ENCODE assay signal across 9 mouse cellular contexts in genomic region chr7:109600702-109601101, GRCm38 (mm10).
DNase-seq lines count a peak whose midpoint lies in the region; ATAC-seq and TF ChIP-seq lines count a peak whose summit lies in the region.
"Had no signal": no experiment of that assay in that cellular context is flagged by ENCODE, and none has a peak within 500 bp of the region (broad histone marks: within the 10 kb centered on the region; RNA-seq: fewer than 3 reads in every experiment).

No protein-coding gene starts in this region.

- peak; percentile 51 to 53 for DNase-seq in spleen, postnatal 10 days (ENCODE audit: low spot score in 2 of 2)
- no peak for DNase-seq in spleen, postnatal 36 days (ENCODE audit: low spot score in 2 of 2)
- DNase-seq in thymus, adult 2 months: no peak
- no peak for DNase-seq in left cerebral cortex, adult 8-10 months (ENCODE audit: low spot score in 2 of 2)
- DNase-seq in cerebellum, adult 9-11 months: no peak

- 0 out of 2 replicates have a peak overlapping the region, but pooled peaks have one; percentile 5 for H3K27ac ChIP-seq in heart, embryonic 12.5 days (ENCODE audit: poor library complexity, severe bottlenecking)
- peak overlapping the region; percentile 82 for H3K27ac ChIP-seq in liver, embryonic 12.5 days
- H3K27ac ChIP-seq in forebrain, embryonic 15.5 days (replicated peaks): no peak overlapping the region
- H3K27ac ChIP-seq in thymus, adult 2 months (ENCODE audit: control insufficient read depth, insufficient read depth, low read length): no peak overlapping the region

- ATAC-seq in heart, embryonic 12.5 days (ENCODE audit: insufficient number of reproducible peaks, low FRiP score): no peak
- ATAC-seq in liver, embryonic 12.5 days: no peak; the same call in 1 of the 2 replicates
- ATAC-seq in forebrain, embryonic 15.5 days (replicated peaks): no peak
- ATAC-seq: Patski had no signal

- no peak for TF ChIP-seq CTCF in thymus, adult 2 months (IDR thresholded peaks at IDR 0.05; ENCODE audit: borderline replicate concordance, control insufficient read depth, extremely low read depth, insufficient read depth, low read length, poor library complexity)

- no peak for TF ChIP-seq POLR2A in thymus, adult 2 months (IDR thresholded peaks at IDR 0.05; ENCODE audit: control insufficient read depth, extremely low read depth, insufficient read depth, low read length, poor library complexity)

- H3K4me1 ChIP-seq in heart, embryonic 12.5 days (replicated peaks): peaks cover 37% of the 10 kb centered on the region
- H3K4me1 ChIP-seq in liver, embryonic 12.5 days: peaks cover 65% of the 10 kb centered on the region
- H3K4me1 ChIP-seq in forebrain, embryonic 15.5 days: no peaks in the 10 kb centered on the region
- no peaks in the 10 kb centered on the region for H3K4me1 ChIP-seq in thymus, adult 2 months (replicated peaks; ENCODE audit: control insufficient read depth, insufficient read depth, low read length)

- H3K27me3 ChIP-seq in heart, embryonic 12.5 days (replicated peaks): no peaks in the 10 kb centered on the region
- no peaks in the 10 kb centered on the region for H3K27me3 ChIP-seq in liver, embryonic 12.5 days (replicated peaks)
- no peaks in the 10 kb centered on the region for H3K27me3 ChIP-seq in forebrain, embryonic 15.5 days
- H3K27me3 ChIP-seq in thymus, adult 2 months (ENCODE audit: control insufficient read depth, insufficient read depth, low read length): no peaks in the 10 kb centered on the region
- H3K27me3 ChIP-seq: Patski had no signal

- 0 out of 2 replicates have a peak, but pooled peaks cover 2% of the 10 kb centered on the region for H3K36me3 ChIP-seq in heart, embryonic 12.5 days
- peaks cover 2% of the 10 kb centered on the region; the same call in 1 of the 2 replicates for H3K36me3 ChIP-seq in liver, embryonic 12.5 days
- no peaks in the 10 kb centered on the region for H3K36me3 ChIP-seq in forebrain, embryonic 15.5 days
- no peaks in the 10 kb centered on the region for H3K36me3 ChIP-seq in thymus, adult 2 months (ENCODE audit: control insufficient read depth, insufficient read depth, low read length)

- no peaks in the 10 kb centered on the region for H3K9me3 ChIP-seq in heart, embryonic 12.5 days (replicated peaks)
- no peaks in the 10 kb centered on the region for H3K9me3 ChIP-seq in liver, embryonic 12.5 days (replicated peaks)
- no peaks in the 10 kb centered on the region for H3K9me3 ChIP-seq in forebrain, embryonic 15.5 days

- H3K4me3 ChIP-seq in heart, embryonic 12.5 days: no peak overlapping the region
- H3K4me3 ChIP-seq in liver, embryonic 12.5 days: peak overlapping the region; percentile 14
- H3K4me3 ChIP-seq in forebrain, embryonic 15.5 days: no peak overlapping the region
- H3K4me3 ChIP-seq in thymus, adult 2 months (ENCODE audit: control insufficient read depth, insufficient read depth, low read length): no peak overlapping the region

- H3K9ac ChIP-seq in heart, embryonic 12.5 days: no peak overlapping the region
- peak overlapping the region; percentile 53; the same call in 1 of the 2 replicates for H3K9ac ChIP-seq in liver, embryonic 12.5 days
- no peak overlapping the region for H3K9ac ChIP-seq in forebrain, embryonic 15.5 days (replicated peaks)

- no peak overlapping the region for H3K4me2 ChIP-seq in heart, embryonic 12.5 days
- peak overlapping the region; percentile 55 for H3K4me2 ChIP-seq in liver, embryonic 12.5 days
- no peak overlapping the region for H3K4me2 ChIP-seq in forebrain, embryonic 15.5 days (replicated peaks)

- 57% methylated on average over 3 of the region's 3 CpGs for WGBS in heart, embryonic 12.5 days
- WGBS in liver, embryonic 12.5 days (ENCODE audit: insufficient replicate concordance): 69% methylated on average over 3 of the region's 3 CpGs
- 54% methylated on average over 3 of the region's 3 CpGs for WGBS in forebrain, embryonic 15.5 days
- 91% methylated on average over 3 of the region's 3 CpGs for WGBS in thymus, adult 2 months

Comparison
In these comparisons a context has a peak if more than half of its experiments do, and no peak if none do; other contexts are left out.
1. DNase-seq: peak in spleen, postnatal 10 days (2 of 2); none in spleen, postnatal 36 days (0 of 2), thymus, adult 2 months (single experiment), left cerebral cortex, adult 8-10 months (0 of 2) and cerebellum, adult 9-11 months (single experiment).
2. H3K27ac ChIP-seq: peak in heart, embryonic 12.5 days (single experiment) and liver, embryonic 12.5 days (single experiment); none in forebrain, embryonic 15.5 days (single experiment) and thymus, adult 2 months (single experiment).